ENCODE assay signal across 12 mouse cellular contexts in the genomic region with DNA sequence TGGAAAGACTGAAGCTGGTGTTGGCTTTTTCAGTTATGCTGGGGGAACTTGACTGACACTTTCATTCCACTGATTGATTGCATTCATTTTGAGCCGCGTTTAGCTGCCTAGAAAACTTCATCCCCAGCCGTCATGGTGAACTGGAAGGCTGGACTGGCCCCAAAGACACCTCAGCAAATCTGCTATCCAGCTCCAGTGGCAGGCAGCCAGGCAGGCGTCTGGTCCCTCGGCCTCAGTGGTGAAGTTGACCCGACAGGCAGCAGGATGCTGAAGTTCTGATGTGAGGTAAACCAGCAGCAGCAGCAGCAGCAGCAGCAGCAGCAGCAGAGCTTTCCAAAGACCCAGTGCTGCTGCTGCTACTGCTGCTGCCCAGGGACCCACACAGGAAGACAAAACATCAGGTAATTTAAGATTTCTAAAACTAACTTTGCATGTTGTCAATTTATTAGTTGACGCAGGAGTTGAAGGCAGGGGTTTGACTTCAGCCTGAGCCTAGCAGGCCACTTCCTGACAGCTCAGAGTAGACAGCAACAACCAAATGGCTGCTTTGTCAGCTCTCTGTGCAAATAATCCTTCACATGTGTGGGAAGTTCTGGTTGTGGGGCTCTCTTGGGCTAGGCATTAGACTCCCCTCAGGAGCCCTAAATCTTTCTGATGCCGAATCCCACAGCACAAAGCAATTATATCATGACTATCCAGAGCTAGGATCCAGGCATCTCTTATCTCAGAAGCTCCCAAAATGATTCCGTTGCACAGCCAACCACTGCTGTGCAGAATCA.
DNase-seq lines count a peak whose midpoint lies in the region; ATAC-seq and TF ChIP-seq lines count a peak whose summit lies in the region.
"Had no signal": no experiment of that assay in that cellular context is flagged by ENCODE, and none has a peak within 500 bp of the region (broad histone marks: within the 10 kb centered on the region; RNA-seq: fewer than 3 reads in every experiment).

No protein-coding gene starts in this region.

- no peak overlapping the region for H3K9ac ChIP-seq in heart, adult 2 months (ENCODE audit: low read depth, low read length)
- no peak overlapping the region for H3K9ac ChIP-seq in heart, postnatal 0 days (replicated peaks; ENCODE audit: low read depth, low read length)
- no peak overlapping the region for H3K9ac ChIP-seq in limb, embryonic 13.5 days

- no peaks in the 10 kb centered on the region for H3K36me3 ChIP-seq in heart, adult 2 months (ENCODE audit: control insufficient read depth, insufficient read depth, low read length)
- no peaks in the 10 kb centered on the region for H3K36me3 ChIP-seq in heart, postnatal 0 days (replicated peaks; ENCODE audit: control insufficient read depth, insufficient read depth, low read length)
- no peaks in the 10 kb centered on the region for H3K36me3 ChIP-seq in limb, embryonic 13.5 days

- no peaks in the 10 kb centered on the region for H3K79me2 ChIP-seq in heart, adult 2 months (replicated peaks; ENCODE audit: control insufficient read depth, insufficient read depth, low read length)

- H3K27ac ChIP-seq in heart, adult 2 months = no peak overlapping the region
- no peak overlapping the region for H3K27ac ChIP-seq in heart, postnatal 0 days (ENCODE audit: low read depth)
- peak overlapping the region; percentile 49 for H3K27ac ChIP-seq in limb, embryonic 13.5 days
- no peak overlapping the region for H3K27ac ChIP-seq in cerebellum, adult 2 months (ENCODE audit: insufficient read depth, low read length)

- TF ChIP-seq POLR2A in heart, adult 2 months (IDR thresholded peaks at IDR 0.05; ENCODE audit: insufficient read depth, low read depth, low read length) = no peak
- no peak for TF ChIP-seq POLR2A in brain, embryonic 14.5 days (IDR thresholded peaks at IDR 0.05; ENCODE audit: borderline replicate concordance, extremely low read depth, insufficient read depth, insufficient read length, poor library complexity, severe bottlenecking)
- no peak for TF ChIP-seq POLR2A in cerebellum, adult 2 months (IDR thresholded peaks at IDR 0.05; ENCODE audit: borderline replicate concordance, insufficient read depth, low read length)

- H3K4me1 ChIP-seq in heart, adult 2 months (ENCODE audit: control insufficient read depth, insufficient read depth, low read length) = no peaks in the 10 kb centered on the region
- no peaks in the 10 kb centered on the region for H3K4me1 ChIP-seq in heart, postnatal 0 days (ENCODE audit: control insufficient read depth, insufficient read depth)
- peaks cover 10% of the 10 kb centered on the region for H3K4me1 ChIP-seq in limb, embryonic 13.5 days
- no peaks in the 10 kb centered on the region for H3K4me1 ChIP-seq in cerebellum, adult 2 months (ENCODE audit: control insufficient read depth, insufficient read depth, low read length)

- no peak overlapping the region for H3K4me2 ChIP-seq in heart, postnatal 0 days (ENCODE audit: low read depth, low read length)
- peak overlapping the region; percentile 34; the same call in 1 of the 2 replicates for H3K4me2 ChIP-seq in limb, embryonic 13.5 days (replicated peaks)

- TF ChIP-seq CTCF in heart, adult 2 months (IDR thresholded peaks at IDR 0.05) = no peak
- no peak for TF ChIP-seq CTCF in brain, embryonic 14.5 days (IDR thresholded peaks at IDR 0.05; ENCODE audit: borderline replicate concordance, extremely low read depth, insufficient read depth, insufficient read length)
- no peak for TF ChIP-seq CTCF in heart, postnatal 0 days (IDR thresholded peaks at IDR 0.05; ENCODE audit: low read depth)
- TF ChIP-seq CTCF in cerebellum, adult 2 months (IDR thresholded peaks at IDR 0.05; ENCODE audit: borderline replicate concordance, insufficient read depth, low read depth, low read length) = no peak

- H3K4me3 ChIP-seq in heart, adult 2 months = no peak overlapping the region
- no peak overlapping the region for H3K4me3 ChIP-seq in heart, postnatal 0 days (ENCODE audit: low read depth, low read length)
- H3K4me3 ChIP-seq in limb, embryonic 13.5 days = no peak overlapping the region
- H3K4me3 ChIP-seq in cerebellum, adult 2 months (replicated peaks; ENCODE audit: insufficient read depth, low read depth, low read length) = no peak overlapping the region
- H3K4me3 ChIP-seq: myocyte had no signal

- TF ChIP-seq EP300 in heart, adult 2 months (IDR thresholded peaks at IDR 0.05; ENCODE audit: insufficient read depth, low read depth, low read length) = no peak
- no peak for TF ChIP-seq EP300 in heart, postnatal 0 days (IDR thresholded peaks at IDR 0.05; ENCODE audit: low read depth)

- H3K9me3 ChIP-seq in heart, postnatal 0 days (replicated peaks; ENCODE audit: control insufficient read depth, low read length) = no peaks in the 10 kb centered on the region
- no peaks in the 10 kb centered on the region for H3K9me3 ChIP-seq in limb, embryonic 13.5 days

- intact Hi-C loops in heart, adult 2 months (cut with DNase I) = no loop called here
- intact Hi-C loops in heart, postnatal 25 days (cut with DNase I) = no loop called here

- 30% methylated on average over 9 of the region's 9 CpGs for WGBS in heart, adult 2 months
- WGBS in heart, postnatal 0 days = 40% methylated on average over 9 of the region's 9 CpGs
- 29% methylated on average over 9 of the region's 9 CpGs for WGBS in limb, embryonic 13.5 days
- 27% methylated on average over 9 of the region's 9 CpGs for WGBS in cerebellum, adult 2 months

- no peaks in the 10 kb centered on the region for H3K27me3 ChIP-seq in heart, adult 2 months (ENCODE audit: control insufficient read depth, insufficient read depth, low read length)
- no peaks in the 10 kb centered on the region for H3K27me3 ChIP-seq in heart, postnatal 0 days (ENCODE audit: control insufficient read depth, insufficient read depth, low read length)
- H3K27me3 ChIP-seq in limb, embryonic 13.5 days = peaks cover 30% of the 10 kb centered on the region; the same call in 1 of the 2 replicates
- no peaks in the 10 kb centered on the region for H3K27me3 ChIP-seq in cerebellum, adult 2 months (ENCODE audit: control insufficient read depth, insufficient read depth, low read length)
- H3K27me3 ChIP-seq: CH12.LX had no signal

- DNase-seq in heart, adult 2 months = peak; percentile 30 to 36
- no peak for DNase-seq in heart, postnatal 25 days (ENCODE audit: low spot score)
- peak; percentile 28 for DNase-seq in brain, embryonic 14.5 days (ENCODE audit: low read depth)
- peak; percentile 18 for DNase-seq in heart, postnatal 0 days (ENCODE audit: low spot score)
- DNase-seq in thymus, postnatal 25 days = no peak
- DNase-seq in cerebellum, adult 2 months = no peak
- DNase-seq in layer of hippocampus, adult 8-10 months (ENCODE audit: low spot score in 2 of 2) = no peak
- DNase-seq: adrenal gland, adult 2 months had no signal

- ATAC-seq in heart, postnatal 0 days (ENCODE audit: insufficient read depth, low read depth) = no peak
- ATAC-seq in limb, embryonic 13.5 days (ENCODE audit: low FRiP score, low read depth) = peak; percentile 91
- ATAC-seq: intestine, postnatal 0 days had no signal

Comparison
In these comparisons a context has a peak if more than half of its experiments do, and no peak if none do; other contexts are left out.
1. DNase-seq: peak in heart, adult 2 months (2 of 2), brain, embryonic 14.5 days (single experiment) and heart, postnatal 0 days (single experiment); none in heart, postnatal 25 days (single experiment), thymus, postnatal 25 days (single experiment), cerebellum, adult 2 months (0 of 2) and layer of hippocampus, adult 8-10 months (0 of 2).